Mouse (Mus musculus): ENCODE results near the gene Efcab11.
A peak's percentile ranks its signal among the peaks of the same experiment; 100 is the strongest.

Efcab11 gene

DNA sequence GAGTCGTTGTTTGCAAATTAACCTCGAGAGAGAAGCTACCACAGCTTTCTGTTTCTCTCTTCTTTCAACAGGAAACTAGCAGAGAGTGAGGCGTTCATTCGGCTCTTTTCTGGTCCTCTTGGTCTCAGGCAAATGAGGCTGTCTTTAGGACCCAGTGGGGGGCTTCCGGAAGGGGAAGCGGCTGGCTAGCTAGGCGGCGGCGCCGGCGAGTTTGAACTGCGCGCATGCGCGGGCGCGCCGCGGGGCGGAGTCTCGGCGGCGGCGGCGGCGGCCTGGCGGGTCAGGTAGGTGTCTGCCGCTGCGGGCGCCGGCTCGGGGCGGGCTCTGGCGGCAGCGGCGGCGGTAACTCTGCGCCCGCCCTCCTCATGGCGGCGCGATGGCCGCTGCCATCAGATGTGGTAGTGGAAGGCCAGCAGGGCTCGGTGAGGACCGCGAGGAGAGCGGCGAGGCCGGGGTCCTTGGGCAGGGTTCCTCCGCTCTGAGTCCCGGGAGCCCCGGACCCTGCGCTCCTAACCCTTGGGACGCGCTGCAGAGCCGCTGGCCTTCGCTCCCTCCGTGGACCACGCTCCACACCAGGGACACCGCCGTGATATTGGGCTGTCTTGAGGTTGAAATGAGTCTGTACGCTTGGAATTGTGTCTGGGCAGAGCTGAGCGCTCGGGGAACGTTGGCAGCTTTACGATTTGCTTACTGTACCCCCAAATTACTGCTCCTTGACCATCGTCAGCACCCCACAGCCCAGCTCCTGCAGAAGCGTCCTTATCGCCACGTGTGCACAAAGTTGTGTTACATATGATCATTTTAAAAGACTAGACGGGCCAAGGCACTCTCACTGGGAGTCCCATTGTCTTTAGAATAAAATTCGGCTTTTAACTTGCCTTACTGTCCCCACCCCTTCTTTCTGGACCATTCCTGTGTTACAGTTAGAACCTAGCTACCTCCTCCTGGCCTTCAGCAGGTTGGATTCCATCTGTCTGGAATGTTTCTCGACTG is at the start of gene Efcab11, which contains the start of gene Tdp1:
Gene Efcab11, minus strand, starts transcription at position 171 of the 993 bp plus-strand sequence.
Gene Tdp1, plus strand, starts transcription at position 249 of the 993 bp plus-strand sequence.
- DNase-seq (ENCODE audit: low spot score): peak; percentile 90

DNA sequence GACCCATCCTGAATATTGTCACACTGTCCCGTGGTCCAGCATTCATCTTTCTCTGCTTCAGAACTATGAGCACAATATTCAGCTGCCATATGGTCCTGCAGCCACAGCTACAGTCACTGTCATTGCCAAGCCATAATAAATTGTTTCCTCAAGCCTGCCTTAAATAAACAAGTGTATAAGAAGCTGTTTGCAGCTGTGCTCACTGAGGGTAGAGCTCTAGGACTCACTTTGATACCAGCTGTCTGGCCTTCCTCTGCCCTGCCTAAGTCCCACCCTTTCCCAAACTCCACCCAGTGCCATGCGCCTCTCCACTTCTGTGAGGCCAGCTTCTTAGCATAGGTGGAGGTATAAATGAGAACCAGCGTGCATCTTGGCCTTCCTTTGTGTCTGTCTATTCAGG is 49.4 kb upstream of the Efcab11 start:
- no peak for DNase-seq (ENCODE audit: low spot score)

DNA sequence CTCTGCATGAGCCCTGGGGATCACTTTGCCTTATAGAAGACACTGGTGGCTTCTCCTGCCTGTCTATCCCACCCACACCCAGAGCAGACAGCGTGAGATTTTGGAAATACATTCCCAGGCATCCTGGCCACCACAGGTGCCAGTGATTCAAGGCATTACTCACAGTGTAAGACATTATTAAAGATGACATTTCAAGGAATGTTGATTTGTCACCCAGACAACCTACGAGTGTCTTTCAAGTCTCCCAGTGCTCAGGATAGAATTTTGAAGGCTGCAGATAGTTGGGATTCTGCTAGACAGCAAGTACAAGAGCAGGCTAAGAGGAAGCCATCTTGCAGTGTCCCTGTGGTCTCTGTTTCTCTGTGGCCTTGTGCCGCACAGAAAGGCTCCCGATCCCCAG is 48.0 kb upstream of the Efcab11 start:
- no peak for DNase-seq (ENCODE audit: low spot score)

DNA sequence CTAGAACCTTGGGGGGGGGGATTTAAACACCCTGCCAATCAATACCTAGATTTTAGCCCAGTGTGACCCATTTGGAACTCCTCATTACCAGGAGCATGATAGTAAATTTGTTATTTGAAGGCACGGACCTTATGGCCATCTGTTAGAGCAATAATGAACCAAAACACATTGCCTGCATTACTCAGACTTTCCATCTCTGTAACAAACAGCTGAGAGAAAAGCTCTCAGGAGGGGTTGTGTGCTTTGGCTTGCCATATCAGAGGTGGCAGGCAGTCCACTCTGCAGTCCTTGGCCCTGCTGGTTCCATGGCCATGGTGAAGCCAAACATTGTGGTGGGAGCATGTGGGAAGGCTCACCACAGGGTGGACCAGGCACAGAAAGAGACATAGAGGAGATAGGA is 44.9 kb upstream of the Efcab11 start:
- DNase-seq (ENCODE audit: low spot score): no peak

DNA sequence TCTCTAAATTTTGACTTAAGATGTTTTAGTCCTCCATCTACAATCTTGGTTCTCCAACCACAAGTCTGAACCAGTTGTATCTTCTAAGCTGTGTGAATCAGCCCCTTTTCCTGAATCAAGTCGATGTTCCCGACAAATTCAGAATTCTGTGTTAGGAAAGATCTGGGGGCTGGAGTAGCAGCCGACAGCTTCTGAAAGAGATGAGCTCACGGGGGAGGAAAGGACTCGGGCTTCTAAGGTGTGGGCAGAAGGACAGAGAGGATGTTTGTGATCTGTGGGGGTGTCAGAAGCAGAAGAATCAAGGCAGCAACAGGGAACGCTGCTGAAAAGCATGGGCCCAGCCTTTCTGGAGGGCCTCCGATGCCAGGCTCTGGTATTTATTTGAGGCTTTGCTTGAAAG is 44.1 kb upstream of the Efcab11 start:
- no peak for DNase-seq (ENCODE audit: low spot score)

DNA sequence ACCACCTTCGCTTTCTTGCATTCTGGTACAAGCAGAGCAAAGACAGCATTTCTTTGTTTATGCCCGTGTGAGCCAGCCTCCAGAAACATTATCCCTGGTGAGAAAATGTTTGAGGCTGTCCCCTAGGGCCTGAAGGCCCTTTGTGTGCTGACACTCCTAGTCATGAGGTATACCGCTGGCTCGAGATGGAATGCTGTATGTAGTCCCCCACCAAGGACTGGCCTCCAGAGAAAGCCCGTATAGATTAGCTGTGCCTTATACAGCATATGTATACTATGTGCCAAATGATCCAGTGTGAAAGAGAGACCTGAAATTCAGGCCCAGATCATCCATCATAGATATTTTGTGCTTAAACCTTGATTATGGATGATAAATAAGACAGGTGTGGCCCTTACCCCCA is 39.5 kb upstream of the Efcab11 start:
- no peak for DNase-seq (ENCODE audit: low spot score)

DNA sequence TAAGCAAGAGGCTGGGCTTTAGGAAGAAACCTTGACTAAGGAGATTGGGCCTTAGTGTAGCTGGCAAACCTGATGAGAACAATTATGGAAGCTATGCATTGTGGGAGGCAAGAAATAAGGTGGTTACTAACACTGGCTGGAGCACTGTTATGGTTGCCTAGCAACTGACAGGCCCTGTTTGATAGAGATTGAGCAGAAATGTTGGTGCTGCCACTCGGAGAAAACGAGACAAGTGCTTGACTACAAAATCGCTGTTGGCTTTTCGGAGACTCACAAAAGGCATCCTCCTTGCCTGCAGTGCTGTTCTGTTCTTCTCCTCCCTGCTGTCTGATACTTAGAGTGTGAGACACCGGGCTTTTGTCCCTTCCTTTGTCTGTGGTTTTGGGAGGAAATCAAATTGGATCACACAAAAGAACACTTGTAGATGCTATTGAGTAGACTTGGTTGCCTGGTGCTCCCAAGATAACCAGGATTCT is 38.9 kb upstream of the Efcab11 start:
- DNase-seq (ENCODE audit: low spot score): no peak

DNA sequence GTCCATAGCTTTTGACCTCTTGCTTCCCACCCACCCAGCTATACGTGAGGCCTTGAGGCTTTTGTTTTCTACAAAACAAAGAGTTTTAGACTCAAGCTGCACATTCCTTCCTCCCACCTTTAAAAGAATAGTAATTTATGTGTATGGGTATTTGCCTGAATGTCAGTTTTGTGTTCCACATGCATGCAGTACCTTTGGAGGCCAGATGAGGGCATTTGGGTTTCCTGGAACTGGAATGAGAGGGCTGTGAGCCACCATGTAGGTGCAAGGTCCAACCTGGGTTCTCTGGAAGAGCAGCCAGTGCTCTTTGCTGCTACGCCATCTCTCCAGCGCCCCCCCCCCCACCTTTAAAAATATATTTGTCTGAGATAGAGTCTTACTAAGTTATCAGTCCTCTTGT is 36.8 kb upstream of the Efcab11 start:
- no peak for DNase-seq (ENCODE audit: low spot score)

DNA sequence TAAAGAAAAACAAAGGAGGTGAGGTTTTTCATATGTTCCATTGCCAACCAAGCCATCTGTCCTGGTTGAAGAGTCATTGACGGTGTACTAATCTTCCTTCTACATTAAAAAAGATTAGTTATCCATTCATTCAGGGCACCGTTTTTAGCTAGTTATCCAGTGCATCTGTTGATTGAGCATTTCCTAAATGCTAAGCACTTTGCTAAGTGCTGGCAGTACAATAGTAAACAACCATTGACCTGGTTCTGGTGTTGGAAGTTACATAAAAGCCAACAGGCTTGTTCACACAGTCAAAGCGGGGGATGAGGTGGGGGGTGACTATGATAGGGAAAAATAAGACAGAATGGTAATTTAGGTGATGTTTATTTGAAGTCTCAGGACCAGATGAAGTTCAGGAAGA is 35.4 kb upstream of the Efcab11 start:
- no peak for DNase-seq (ENCODE audit: low spot score)

DNA sequence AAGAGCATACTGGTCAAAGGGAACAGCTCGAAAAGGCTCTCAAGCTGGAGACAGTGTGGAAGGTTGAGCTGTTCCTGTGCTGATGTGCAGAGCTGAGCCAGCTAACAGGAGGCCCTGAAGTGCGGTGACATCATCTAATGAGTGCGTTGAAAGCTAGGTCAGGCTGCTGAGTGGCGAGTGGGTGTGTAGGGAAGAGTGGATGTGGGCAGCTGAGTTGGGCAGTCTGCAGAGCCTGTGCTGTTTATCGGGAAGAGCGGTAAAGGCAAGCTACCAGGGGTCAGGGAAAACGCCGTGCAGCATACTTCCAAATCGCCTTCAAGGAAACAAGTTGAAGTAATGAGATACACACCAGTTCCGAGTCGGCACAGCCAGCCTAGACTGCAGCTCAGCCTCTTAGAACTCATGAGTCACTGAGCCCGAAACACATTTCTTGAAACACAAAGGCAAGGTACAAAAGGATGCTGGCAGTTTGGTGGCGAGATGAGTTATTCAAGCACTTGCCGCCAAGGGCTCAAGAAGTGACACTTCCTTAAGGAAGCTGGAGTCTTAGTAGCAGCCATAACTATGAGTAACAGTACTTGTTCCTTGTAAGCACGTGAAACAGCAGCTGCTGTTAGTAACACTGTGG is 33.7 kb upstream of the Efcab11 start:
- DNase-seq (ENCODE audit: low spot score): no peak

DNA sequence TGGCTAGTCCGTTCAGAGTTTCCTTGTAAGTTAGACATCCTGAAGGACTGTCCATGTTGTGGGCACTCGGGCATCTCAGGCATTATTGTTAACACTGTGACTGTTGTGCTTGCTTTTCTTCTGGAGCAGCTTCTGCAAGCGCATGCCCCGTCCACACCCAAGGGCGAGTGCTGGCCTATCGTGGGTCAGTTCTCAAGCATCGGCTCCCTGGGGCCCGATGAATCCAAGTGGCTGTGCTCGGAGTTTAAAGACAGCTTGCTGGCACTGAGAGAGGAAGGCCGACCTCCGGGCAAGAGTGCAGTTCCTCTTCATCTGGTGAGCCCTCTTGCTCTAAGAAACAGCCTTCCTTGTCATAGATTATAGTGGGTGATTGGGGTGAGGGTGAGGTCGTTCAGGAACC is 27.2 kb upstream of the Efcab11 start:
- no peak for DNase-seq (ENCODE audit: low spot score)

DNA sequence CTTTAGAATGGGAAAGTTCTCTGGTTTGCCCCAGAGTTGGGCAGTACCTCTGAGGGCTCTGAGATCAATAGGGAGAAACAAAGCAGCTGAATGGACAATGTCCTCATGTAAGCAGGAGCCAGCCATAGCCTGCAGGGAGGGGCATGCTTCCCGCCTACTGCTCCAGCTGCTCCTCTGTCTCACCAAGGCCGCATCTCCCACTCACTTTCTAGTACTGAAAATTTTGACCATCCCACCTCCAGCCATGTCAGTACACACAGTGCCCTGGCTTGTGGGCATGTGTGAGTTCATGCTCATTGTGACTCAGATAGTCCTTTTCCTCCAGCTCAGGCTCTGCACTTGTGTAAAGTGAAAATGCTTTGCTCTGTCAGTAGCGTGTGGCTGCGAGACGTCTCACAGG is 20.3 kb upstream of the Efcab11 start:
- DNase-seq (ENCODE audit: low spot score): no peak

DNA sequence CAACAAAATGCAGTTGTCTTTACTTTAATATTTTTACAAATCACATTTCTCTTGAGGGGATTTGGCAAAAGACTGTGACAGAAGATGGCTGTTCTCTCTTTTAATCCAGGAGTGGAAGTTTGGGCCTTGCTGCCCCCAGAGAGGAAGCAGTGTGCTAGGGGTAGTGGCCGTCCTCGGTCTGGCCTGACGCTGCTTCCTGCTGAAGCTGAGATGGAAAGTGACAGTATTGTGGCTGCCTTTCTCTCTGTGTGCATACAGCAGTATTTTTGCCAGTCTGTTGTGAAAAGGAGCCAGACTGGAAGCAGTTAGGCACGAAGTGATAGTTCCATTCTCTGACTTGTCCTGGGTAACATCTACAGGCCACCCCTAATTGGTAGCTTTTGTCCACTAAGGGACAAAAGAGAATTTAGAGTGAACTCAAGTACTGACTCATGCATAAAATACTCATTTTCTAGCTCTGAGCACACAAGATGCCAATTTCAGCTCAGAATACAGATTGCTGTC is 18.7 kb upstream of the Efcab11 start:
- DNase-seq (ENCODE audit: low spot score): no peak

DNA sequence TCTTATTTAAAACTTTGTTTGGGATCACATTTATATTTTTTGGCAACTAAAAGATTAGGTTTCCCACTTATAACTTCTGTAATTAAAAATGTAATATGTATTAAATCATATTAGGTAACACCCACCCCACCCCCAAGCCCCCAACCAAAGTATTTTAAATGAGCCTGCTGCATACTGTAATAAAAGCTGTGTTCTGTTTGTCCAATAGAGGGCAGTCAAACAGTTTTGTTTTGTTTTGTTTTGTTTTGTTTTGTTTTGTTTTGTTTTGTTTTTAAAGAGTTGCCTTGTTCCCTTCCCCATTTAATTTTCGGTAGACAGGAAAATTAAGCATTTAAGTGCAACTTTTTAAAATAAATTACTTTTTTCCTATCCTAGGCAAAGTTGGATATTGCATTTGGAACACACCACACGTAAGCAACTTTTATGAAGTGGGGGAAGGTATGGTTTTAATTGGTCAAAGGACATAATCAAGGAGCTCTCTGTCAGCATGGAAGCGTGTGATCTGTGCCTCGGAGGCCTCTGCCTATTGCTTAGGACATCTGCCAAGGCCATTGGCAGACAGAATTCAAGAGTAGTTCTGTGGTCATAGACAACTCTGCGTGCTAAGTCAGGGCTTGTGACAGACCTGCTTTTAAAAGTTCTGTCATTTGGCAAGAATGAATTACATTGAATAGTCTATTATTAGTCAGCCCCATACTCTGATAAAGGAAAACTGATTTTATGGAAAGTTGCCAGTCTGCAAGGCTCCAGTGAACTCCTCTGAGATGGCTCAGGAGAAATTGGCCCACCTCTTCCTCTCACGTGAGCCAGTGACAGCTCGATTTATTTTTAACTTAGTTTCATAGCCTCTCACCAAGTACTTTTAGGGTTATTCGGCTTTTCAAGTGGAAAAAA is 18.0 kb upstream of the Efcab11 start:
- no peak for DNase-seq (ENCODE audit: low spot score)

DNA sequence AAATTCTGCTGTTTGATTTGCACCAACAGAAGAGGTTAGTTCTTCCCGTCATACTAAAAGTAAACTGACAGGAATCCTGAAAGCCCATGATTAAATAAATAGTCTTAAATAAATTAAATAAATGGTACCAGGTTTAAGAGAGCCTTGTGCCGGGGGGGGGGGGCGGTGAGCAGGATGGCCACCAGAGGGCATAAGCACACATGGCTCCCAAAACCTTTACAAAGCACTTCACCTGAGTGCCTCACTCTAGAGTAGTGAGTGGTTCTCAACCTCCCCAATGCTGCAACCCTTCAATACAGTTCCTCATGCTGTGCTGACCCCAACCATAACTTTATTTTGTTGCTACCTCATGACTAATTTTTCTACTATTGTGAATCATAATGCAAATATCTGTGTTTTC is 15.8 kb upstream of the Efcab11 start:
- no peak for DNase-seq (ENCODE audit: low spot score)

DNA sequence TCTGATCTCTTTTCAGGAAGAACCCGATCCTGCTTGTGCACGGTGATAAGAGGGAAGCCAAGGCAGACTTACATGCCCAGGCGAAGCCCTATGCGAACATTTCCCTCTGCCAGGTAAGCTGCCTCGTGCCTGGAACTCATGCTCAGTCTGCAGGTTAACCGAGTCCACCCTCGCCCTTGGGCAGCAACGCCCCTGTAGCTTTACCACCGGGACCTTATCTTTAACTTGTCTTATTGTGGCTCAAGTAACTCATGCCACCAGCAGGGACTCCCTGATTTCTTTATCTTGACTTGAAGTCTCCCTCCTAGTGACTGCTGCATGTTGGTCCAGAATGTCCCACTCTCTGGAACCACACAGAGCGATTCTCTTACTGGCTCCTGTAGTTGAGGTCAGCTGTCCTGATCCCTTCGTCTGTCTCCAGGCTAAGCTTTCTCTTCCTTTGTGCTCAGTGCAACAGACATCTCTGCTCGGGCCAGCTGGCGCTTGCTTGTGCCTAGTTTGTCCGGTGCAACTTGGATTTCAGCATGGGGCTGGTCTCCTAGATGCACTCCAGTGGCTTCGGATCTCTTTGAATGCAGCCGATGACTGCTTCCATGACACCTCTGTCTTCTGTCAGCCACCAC is 14.1 kb upstream of the Efcab11 start:
- DNase-seq (ENCODE audit: low spot score): no peak

DNA sequence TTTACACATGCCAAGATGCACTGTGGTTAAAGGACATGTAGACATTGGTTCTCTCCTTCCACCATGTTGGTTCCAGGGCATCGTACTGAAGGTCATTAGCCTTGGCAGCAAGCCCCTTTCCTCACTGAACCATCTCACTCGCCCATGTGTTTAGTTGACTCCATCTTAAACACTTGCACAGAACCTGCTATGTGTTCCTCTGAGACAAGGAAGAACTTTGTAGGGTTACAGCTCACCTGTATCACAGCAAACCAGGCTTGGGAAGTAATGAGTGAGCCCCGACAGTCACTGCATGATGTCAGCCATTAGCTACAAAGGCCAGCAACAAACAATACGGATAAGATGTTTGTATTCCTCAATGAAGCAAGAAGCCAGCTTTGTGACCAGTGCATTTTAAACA is 13.6 kb upstream of the Efcab11 start:
- DNase-seq (ENCODE audit: low spot score): no peak

DNA sequence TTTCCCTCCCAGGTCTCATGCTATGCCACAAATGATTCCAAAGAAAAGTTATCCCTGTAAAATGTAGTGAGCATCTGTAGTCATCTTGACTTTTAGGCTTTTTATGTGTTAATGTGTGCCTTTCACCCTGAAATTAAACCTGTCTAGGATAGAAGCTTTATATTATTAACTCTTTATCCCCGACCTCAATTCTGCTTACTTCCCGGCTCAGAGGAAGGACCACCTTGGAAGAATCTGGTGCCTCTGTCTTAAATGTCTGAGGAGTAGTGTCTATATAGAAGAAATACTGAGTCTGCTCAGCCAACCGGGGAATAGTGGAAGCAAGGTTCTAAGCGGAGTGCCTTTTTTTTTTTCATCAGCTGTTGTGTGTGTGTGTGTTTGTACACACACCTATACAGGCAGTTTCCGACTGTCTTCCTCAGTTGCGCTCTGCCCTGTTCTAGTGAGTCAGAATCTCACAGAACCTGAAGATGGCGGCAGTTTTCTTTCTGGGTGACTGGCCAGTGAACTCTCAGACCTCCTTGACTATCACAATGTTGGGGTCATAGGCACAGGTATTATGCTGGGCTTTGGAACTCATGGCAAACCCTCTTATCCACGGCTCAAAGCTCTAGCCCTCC is 1.2 kb upstream of the Efcab11 start:
- DNase-seq (ENCODE audit: low spot score): no peak

DNA sequence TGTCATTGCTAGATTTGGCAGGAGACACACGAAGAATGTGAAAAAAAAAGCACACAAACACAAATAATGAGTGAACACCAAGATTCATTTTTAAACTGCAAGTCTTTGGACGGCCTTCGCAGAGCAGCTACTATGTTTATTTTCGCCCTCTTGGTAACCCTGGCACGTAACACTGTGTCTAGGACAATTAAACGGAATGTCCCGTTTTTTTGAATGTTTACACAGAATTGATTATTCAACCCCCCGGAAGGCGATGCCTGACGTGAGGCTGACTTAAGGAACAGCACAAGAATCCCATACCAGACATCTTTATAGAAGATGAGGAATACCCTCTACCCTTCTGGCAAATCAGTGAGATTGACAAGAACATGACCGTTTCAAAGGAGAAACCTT is 530 bp downstream of the Efcab11 start:
- DNase-seq (ENCODE audit: low spot score): peak; percentile 8

DNA sequence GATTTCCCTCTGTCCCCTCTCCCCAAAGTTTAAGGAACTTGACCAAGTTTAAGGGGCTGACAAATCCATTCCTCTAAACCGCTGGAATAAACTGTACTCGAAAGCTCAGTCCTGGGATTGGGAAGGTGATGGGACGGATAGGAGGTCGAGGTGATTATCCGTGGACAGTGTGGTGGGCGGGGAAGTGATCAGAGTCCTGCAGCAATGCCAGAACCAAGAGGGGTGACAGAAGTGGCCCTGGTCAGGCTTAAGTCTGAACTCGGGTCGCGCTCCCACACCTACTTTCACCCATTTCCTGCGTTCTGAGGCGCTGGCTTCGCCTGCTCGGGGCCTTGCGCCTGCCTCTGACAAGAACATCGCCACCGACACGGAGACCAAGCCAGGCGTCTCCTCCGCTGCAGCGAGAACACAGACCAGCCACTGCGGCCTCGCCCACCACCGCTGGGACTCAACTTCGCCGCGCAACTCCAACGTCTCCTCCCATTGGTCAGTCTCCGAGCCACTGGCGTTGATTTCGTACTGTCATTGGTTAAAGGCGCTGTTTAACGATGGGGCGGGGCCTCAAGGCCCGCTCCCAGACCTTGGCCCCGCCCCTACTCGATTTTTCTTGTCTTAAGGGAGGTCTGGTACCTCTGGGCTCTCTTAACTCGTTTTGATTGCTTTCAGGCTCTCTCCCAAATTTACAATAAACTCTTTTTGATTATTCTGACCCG is 1.1 kb downstream of the Efcab11 start:
- DNase-seq (ENCODE audit: low spot score): peak; percentile 90
